Mouse (Mus musculus) liver, postnatal 0 days (tissue): ENCODE data around the gene Unc45a.

Source experiments
- CTCF ChIP-seq: sonication (generic); IDR thresholded peaks from 2 replicates; pipeline ENCODE4 v1.5.1; 2016; ENCODE audit warnings: antibody characterized with exemption, low read depth
- EP300 ChIP-seq: IDR thresholded peaks from 2 replicates; pipeline ENCODE4 v1.6.1; 2016; ENCODE audit warnings: antibody characterized with exemption, low read depth, mild to moderate bottlenecking

DNA sequence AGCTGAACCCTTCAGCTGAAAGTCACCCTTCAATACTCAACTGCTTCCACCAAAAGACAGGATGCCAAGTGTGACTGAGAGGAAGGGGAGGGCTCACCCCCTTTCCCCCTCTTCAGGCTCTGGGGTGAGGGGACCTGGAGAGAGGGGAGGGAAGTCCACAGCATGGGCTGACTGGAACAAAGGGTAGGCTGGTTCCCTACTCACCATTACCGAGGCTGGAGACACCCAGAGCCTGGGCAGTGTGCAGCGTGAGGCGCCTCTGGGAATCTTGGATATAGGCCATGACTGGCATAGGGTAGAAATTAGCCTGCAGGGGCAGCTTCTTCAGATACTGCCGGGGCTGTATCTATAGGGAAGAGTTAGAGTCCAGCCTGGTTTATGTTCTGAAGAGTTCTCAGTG is 17.2 kb upstream of the Unc45a start:
- no peak for TF ChIP-seq CTCF
- no peak for TF ChIP-seq EP300
